Mouse (Mus musculus): ENCODE data around the gene Dgkz. TPM values are rescaled to one million over a fixed set of nuclear protein-coding genes. Genes with fewer than 3 reads are reported as not detected.

The Dgkz gene
- polyA plus RNA-seq, 1 experiment from 2014 or later: 55.9 TPM

- 74% methylated on average over 6 of the region's 6 CpGs for WGBS
- Histone ChIP-seq H3K4me2 (ENCODE audit: low read depth, low read length) (no peak overlapping the region), H3K27me3 (ENCODE audit: control insufficient read depth, insufficient read depth, low read depth, low read length) (no peaks in the 10 kb centered on the region), H3K27ac (ENCODE audit: low read length) (no peak overlapping the region), H3K9ac (ENCODE audit: low read length) (no peak overlapping the region), H3K36me3 (ENCODE audit: control insufficient read depth, insufficient read depth, low read length) (no peaks in the 10 kb centered on the region), H3K9me3 (ENCODE audit: control insufficient read depth, low read length) (no peaks in the 10 kb centered on the region), H3K4me3 (ENCODE audit: low read length) (no peak overlapping the region), H3K4me1 (replicated peaks; ENCODE audit: control insufficient read depth, insufficient read depth, low read length) (peaks cover 35% of the 10 kb centered on the region)
- ATAC-seq (ENCODE audit: low read depth): no peak
Measured at GRCm38 (mm10) chr2:92014248-92014647, 38.6 kb upstream of the Dgkz start.

- Histone ChIP-seq H3K27ac (ENCODE audit: low read length) (peak overlapping the region; percentile 79), H3K27me3 (ENCODE audit: control insufficient read depth, insufficient read depth, low read depth, low read length) (no peaks in the 10 kb centered on the region), H3K4me3 (ENCODE audit: low read length) (no peak overlapping the region; the same call in 1 of the 2 replicates), H3K9me3 (ENCODE audit: control insufficient read depth, low read length) (no peaks in the 10 kb centered on the region), H3K4me2 (ENCODE audit: low read depth, low read length) (peak overlapping the region; percentile 17; the same call in 1 of the 2 replicates), H3K36me3 (ENCODE audit: control insufficient read depth, insufficient read depth, low read length) (no peaks in the 10 kb centered on the region), H3K4me1 (replicated peaks; ENCODE audit: control insufficient read depth, insufficient read depth, low read length) (peaks cover 39% of the 10 kb centered on the region), H3K9ac (ENCODE audit: low read length) (peak overlapping the region; percentile 9; the same call in 1 of the 2 replicates)
- WGBS: 28% methylated on average over 8 of the region's 8 CpGs
- ATAC-seq (ENCODE audit: low read depth): peak; percentile 73
Measured at GRCm38 (mm10) chr2:92012768-92013445, 37.2 kb upstream of the Dgkz start.

GRCm38 (mm10) chr2:92011424-92012353 is 36.0 kb upstream of the Dgkz start:
- ATAC-seq (ENCODE audit: low read depth): no peak
- H3K4me3 ChIP-seq (ENCODE audit: low read length): no peak overlapping the region
- no peaks in the 10 kb centered on the region for H3K27me3 ChIP-seq (ENCODE audit: control insufficient read depth, insufficient read depth, low read depth, low read length)
- H3K9me3 ChIP-seq (ENCODE audit: control insufficient read depth, low read length): no peaks in the 10 kb centered on the region
- no peak overlapping the region; the same call in 1 of the 2 replicates for H3K4me2 ChIP-seq (ENCODE audit: low read depth, low read length)
- peaks cover 45% of the 10 kb centered on the region for H3K4me1 ChIP-seq (replicated peaks; ENCODE audit: control insufficient read depth, insufficient read depth, low read length)
- peak overlapping the region; percentile 64 for H3K27ac ChIP-seq (ENCODE audit: low read length)
- H3K9ac ChIP-seq (ENCODE audit: low read length): 0 out of 2 replicates have a peak overlapping the region, but pooled peaks have one; percentile 1
- 66% methylated on average over 12 of the region's 12 CpGs for WGBS
- H3K36me3 ChIP-seq (ENCODE audit: control insufficient read depth, insufficient read depth, low read length): no peaks in the 10 kb centered on the region

GRCm38 (mm10) chr2:92008623-92009404 is 33.1 kb upstream of the Dgkz start:
- 2% methylated on average over 20 of the region's 20 CpGs for WGBS

GRCm38 (mm10) chr2:92007933-92008622 is 32.4 kb upstream of the Dgkz start:
- no peaks in the 10 kb centered on the region for H3K36me3 ChIP-seq (ENCODE audit: control insufficient read depth, insufficient read depth, low read length)
- H3K27ac ChIP-seq (ENCODE audit: low read length): peak overlapping the region; percentile 96
- ATAC-seq (ENCODE audit: low read depth): peak; percentile 93
- H3K4me3 ChIP-seq (ENCODE audit: low read length): peak overlapping the region; percentile 60
- peaks cover 39% of the 10 kb centered on the region for H3K4me1 ChIP-seq (replicated peaks; ENCODE audit: control insufficient read depth, insufficient read depth, low read length)
- H3K9ac ChIP-seq (ENCODE audit: low read length): peak overlapping the region; percentile 70
- no peaks in the 10 kb centered on the region for H3K27me3 ChIP-seq (ENCODE audit: control insufficient read depth, insufficient read depth, low read depth, low read length)
- peak overlapping the region; percentile 84 for H3K4me2 ChIP-seq (ENCODE audit: low read depth, low read length)
- under 1% methylated on average over 34 of the region's 34 CpGs for WGBS
- no peaks in the 10 kb centered on the region for H3K9me3 ChIP-seq (ENCODE audit: control insufficient read depth, low read length)

More at GRCm38 (mm10) chr2:92008623-92009404, 33.1 kb upstream of the Dgkz start:
- peak; percentile 6; the same call in 1 of the 2 replicates for ATAC-seq (ENCODE audit: low read depth)
- no peaks in the 10 kb centered on the region for H3K9me3 ChIP-seq (ENCODE audit: control insufficient read depth, low read length)
- peak overlapping the region; percentile 84 for H3K4me2 ChIP-seq (ENCODE audit: low read depth, low read length)
- peaks cover 45% of the 10 kb centered on the region for H3K4me1 ChIP-seq (replicated peaks; ENCODE audit: control insufficient read depth, insufficient read depth, low read length)
- peak overlapping the region; percentile 70 for H3K9ac ChIP-seq (ENCODE audit: low read length)
- no peaks in the 10 kb centered on the region for H3K27me3 ChIP-seq (ENCODE audit: control insufficient read depth, insufficient read depth, low read depth, low read length)
- no peaks in the 10 kb centered on the region for H3K36me3 ChIP-seq (ENCODE audit: control insufficient read depth, insufficient read depth, low read length)
- H3K27ac ChIP-seq (ENCODE audit: low read length): peak overlapping the region; percentile 86
- H3K4me3 ChIP-seq (ENCODE audit: low read length): peak overlapping the region; percentile 60

- H3K27ac ChIP-seq (ENCODE audit: low read length): peak overlapping the region; percentile 96
- no peaks in the 10 kb centered on the region for H3K36me3 ChIP-seq (ENCODE audit: control insufficient read depth, insufficient read depth, low read length)
- peak; percentile 50 for ATAC-seq (ENCODE audit: low read depth)
- peaks cover 31% of the 10 kb centered on the region for H3K4me1 ChIP-seq (replicated peaks; ENCODE audit: control insufficient read depth, insufficient read depth, low read length)
- peak overlapping the region; percentile 60 for H3K4me3 ChIP-seq (ENCODE audit: low read length)
- no peaks in the 10 kb centered on the region for H3K9me3 ChIP-seq (ENCODE audit: control insufficient read depth, low read length)
- WGBS: under 1% methylated on average over 28 of the region's 28 CpGs
- peak overlapping the region; percentile 84 for H3K4me2 ChIP-seq (ENCODE audit: low read depth, low read length)
- H3K9ac ChIP-seq (ENCODE audit: low read length): peak overlapping the region; percentile 66
- no peaks in the 10 kb centered on the region for H3K27me3 ChIP-seq (ENCODE audit: control insufficient read depth, insufficient read depth, low read depth, low read length)
Measured at GRCm38 (mm10) chr2:92006983-92007921, 31.6 kb upstream of the Dgkz start.

- Histone ChIP-seq H3K27me3 (ENCODE audit: control insufficient read depth, insufficient read depth, low read depth, low read length) (no peaks in the 10 kb centered on the region), H3K9me3 (ENCODE audit: control insufficient read depth, low read length) (no peaks in the 10 kb centered on the region), H3K9ac (ENCODE audit: low read length) (no peak overlapping the region), H3K36me3 (ENCODE audit: control insufficient read depth, insufficient read depth, low read length) (no peaks in the 10 kb centered on the region), H3K4me2 (ENCODE audit: low read depth, low read length) (peak overlapping the region; percentile 84), H3K4me3 (ENCODE audit: low read length) (peak overlapping the region; percentile 60; the same call in 1 of the 2 replicates), H3K27ac (ENCODE audit: low read length) (no peak overlapping the region; the same call in 1 of the 2 replicates), H3K4me1 (replicated peaks; ENCODE audit: control insufficient read depth, insufficient read depth, low read length) (peaks cover 26% of the 10 kb centered on the region)
- 46% methylated on average over 6 of the region's 6 CpGs for WGBS
- ATAC-seq (ENCODE audit: low read depth): no peak
Measured at GRCm38 (mm10) chr2:92006491-92006890, 30.8 kb upstream of the Dgkz start.
